Mouse (Mus musculus): ENCODE measurements around the gene Rac2.

- no peak for TF ChIP-seq GATA1 (IDR thresholded peaks at IDR 0.05; ENCODE audit: low read length)
- TF ChIP-seq TAL1 (IDR thresholded peaks at IDR 0.05; ENCODE audit: low read length): no peak
Measured at GRCm38 (mm10) chr15:78576284-78576810, 3.8 kb upstream of the Rac2 start.

Data from erythroblast, embryonic 14.5 days (primary cell).